Mouse (Mus musculus) embryo, embryonic 11.5 days (tissue): Measurements from ENCODE around the gene Slc38a3.

Experiments
- DNase-seq: peaks from one replicate; pipeline ENCODE4 v3.0.0-alpha.2; 2012; ENCODE audit warnings: low read depth, low spot score

Slc38a3 gene

GRCm38 (mm10) chr9:107635279-107636028, 33.9 kb downstream of the Slc38a3 start, which contains the start of gene Gnai2:
Gene Gnai2 (minus strand): TSS chr9:107635367.
- peak; percentile 94 for DNase-seq

GRCm38 (mm10) chr9:107634406-107635278, 34.7 kb downstream of the Slc38a3 start:
- DNase-seq, result no peak

- DNase-seq, result no peak
Observed at GRCm38 (mm10) chr9:107633661-107634405, 35.5 kb downstream of the Slc38a3 start.

- DNase-seq, result no peak
Observed at GRCm38 (mm10) chr9:107633091-107633660, 36.2 kb downstream of the Slc38a3 start.

GRCm38 (mm10) chr9:107632478-107632877, 36.9 kb downstream of the Slc38a3 start:
- no peak for DNase-seq

GRCm38 (mm10) chr9:107631861-107632260, 37.5 kb downstream of the Slc38a3 start:
- DNase-seq, result no peak

- DNase-seq, result no peak
Observed at GRCm38 (mm10) chr9:107631311-107631826, 38.0 kb downstream of the Slc38a3 start.

- DNase-seq, result no peak
Observed at GRCm38 (mm10) chr9:107630576-107630975, 38.8 kb downstream of the Slc38a3 start.

- DNase-seq, result no peak
Observed at GRCm38 (mm10) chr9:107629901-107630425, 39.4 kb downstream of the Slc38a3 start.

GRCm38 (mm10) chr9:107629411-107629730, 40.0 kb downstream of the Slc38a3 start:
- no peak for DNase-seq

GRCm38 (mm10) chr9:107628721-107629410, 40.5 kb downstream of the Slc38a3 start:
- no peak for DNase-seq

GRCm38 (mm10) chr9:107627387-107628255, 41.7 kb downstream of the Slc38a3 start:
- no peak for DNase-seq

- DNase-seq, result peak; percentile 90
Observed at GRCm38 (mm10) chr9:107626844-107627277, 42.5 kb downstream of the Slc38a3 start.

- DNase-seq, result no peak
Observed at GRCm38 (mm10) chr9:107626158-107626843, 43.0 kb downstream of the Slc38a3 start.

GRCm38 (mm10) chr9:107625351-107626128, 43.8 kb downstream of the Slc38a3 start:
- no peak for DNase-seq

- no peak for DNase-seq
Observed at GRCm38 (mm10) chr9:107624951-107625350, 44.4 kb downstream of the Slc38a3 start.

GRCm38 (mm10) chr9:107624539-107624938, 44.8 kb downstream of the Slc38a3 start:
- no peak for DNase-seq

GRCm38 (mm10) chr9:107620954-107621353, 48.4 kb downstream of the Slc38a3 start:
- no peak for DNase-seq
